ENCODE assay signal across 33 mouse cellular contexts in genomic region chr1:133876936-133877335, GRCm38 (mm10). TPM values are rescaled to one million over a fixed set of nuclear protein-coding genes. Genes with fewer than 3 reads are reported as not detected.
DNase-seq lines count a peak whose midpoint lies in the region; ATAC-seq and TF ChIP-seq lines count a peak whose summit lies in the region.
"Had no signal": no experiment of that assay in that cellular context is flagged by ENCODE, and none has a peak within 500 bp of the region (broad histone marks: within the 10 kb centered on the region; RNA-seq: fewer than 3 reads in every experiment).

No protein-coding gene starts in this region.

- H3K27ac ChIP-seq in heart, embryonic 10.5 days: peak overlapping the region; percentile 7; the same call in 1 of the 2 replicates
- no peak overlapping the region for H3K27ac ChIP-seq in heart, adult 2 months
- H3K27ac ChIP-seq in liver, adult 2 months (replicated peaks; ENCODE audit: insufficient read depth, low read depth, low read length): no peak overlapping the region
- H3K27ac ChIP-seq in liver, embryonic 11.5 days (ENCODE audit: low read depth, low read length): no peak overlapping the region
- no peak overlapping the region for H3K27ac ChIP-seq in forebrain, embryonic 15.5 days (replicated peaks)
- H3K27ac ChIP-seq: embryonic facial prominence, embryonic 15.5 days; forebrain, embryonic 12.5 days; heart, embryonic 13.5 days; liver, embryonic 15.5 days; lung, embryonic 15.5 days; midbrain, embryonic 15.5 days; neural tube, embryonic 15.5 days had no signal

- intact Hi-C loops in heart, adult 2 months (cut with DNase I): no loop called here

- no peaks in the 10 kb centered on the region for H3K79me2 ChIP-seq in heart, adult 2 months (replicated peaks; ENCODE audit: control insufficient read depth, insufficient read depth, low read length)
- no peaks in the 10 kb centered on the region for H3K79me2 ChIP-seq in liver, adult 2 months (ENCODE audit: control insufficient read depth, insufficient read depth, low read length)

- no peaks in the 10 kb centered on the region for H3K36me3 ChIP-seq in heart, embryonic 10.5 days
- H3K36me3 ChIP-seq in heart, adult 2 months (ENCODE audit: control insufficient read depth, insufficient read depth, low read length): no peaks in the 10 kb centered on the region
- no peaks in the 10 kb centered on the region for H3K36me3 ChIP-seq in liver, adult 2 months (ENCODE audit: control insufficient read depth, insufficient read depth, low read length)
- no peaks in the 10 kb centered on the region for H3K36me3 ChIP-seq in liver, embryonic 11.5 days (ENCODE audit: control insufficient read depth, insufficient read depth, low read length)
- no peaks in the 10 kb centered on the region for H3K36me3 ChIP-seq in forebrain, embryonic 15.5 days
- H3K36me3 ChIP-seq: embryonic facial prominence, embryonic 15.5 days; forebrain, embryonic 12.5 days; heart, embryonic 13.5 days; liver, embryonic 15.5 days; lung, embryonic 15.5 days; midbrain, embryonic 10.5 days; midbrain, embryonic 15.5 days; neural tube, embryonic 15.5 days had no signal

- no peaks in the 10 kb centered on the region for H3K27me3 ChIP-seq in heart, embryonic 10.5 days (ENCODE audit: insufficient read depth, poor library complexity, severe bottlenecking)
- no peaks in the 10 kb centered on the region for H3K27me3 ChIP-seq in heart, adult 2 months (ENCODE audit: control insufficient read depth, insufficient read depth, low read length)
- no peaks in the 10 kb centered on the region for H3K27me3 ChIP-seq in liver, adult 2 months (ENCODE audit: control insufficient read depth, insufficient read depth, low read length)
- H3K27me3 ChIP-seq in liver, embryonic 11.5 days (replicated peaks; ENCODE audit: control insufficient read depth, insufficient read depth, low read length): no peaks in the 10 kb centered on the region
- H3K27me3 ChIP-seq in forebrain, embryonic 15.5 days: no peaks in the 10 kb centered on the region
- H3K27me3 ChIP-seq: CH12.LX; embryonic facial prominence, embryonic 15.5 days; forebrain, embryonic 12.5 days; heart, embryonic 13.5 days; liver, embryonic 15.5 days; lung, embryonic 15.5 days; midbrain, embryonic 15.5 days; neural tube, embryonic 15.5 days had no signal

- H3K9me3 ChIP-seq in heart, embryonic 10.5 days: no peaks in the 10 kb centered on the region
- H3K9me3 ChIP-seq in liver, embryonic 11.5 days (ENCODE audit: control insufficient read depth, low read length): no peaks in the 10 kb centered on the region
- H3K9me3 ChIP-seq in forebrain, embryonic 15.5 days: no peaks in the 10 kb centered on the region
- H3K9me3 ChIP-seq: embryonic facial prominence, embryonic 15.5 days; forebrain, embryonic 12.5 days; heart, embryonic 13.5 days; liver, embryonic 15.5 days; lung, embryonic 15.5 days; midbrain, embryonic 10.5 days; midbrain, embryonic 15.5 days; neural tube, embryonic 15.5 days had no signal

- no peak for DNase-seq in heart, embryonic 10.5 days (ENCODE audit: low spot score)
- no peak for DNase-seq in heart, adult 2 months
- peak; percentile 57 for DNase-seq in liver, adult 2 months (ENCODE audit: extremely low read depth, low read depth, low spot score)
- no peak for DNase-seq in liver, embryonic 11.5 days (ENCODE audit: low spot score)
- peak; percentile 62 for DNase-seq in kidney, postnatal 10 days
- no peak for DNase-seq in retina, embryonic 14.5 days (ENCODE audit: low spot score)
- DNase-seq: adrenal gland, adult 2 months; cerebellum, adult 2 months; cerebellum, postnatal 14 days; gastrocnemius, postnatal 36 days; heart, adult 18-20 months; heart, postnatal 10 days; left cerebral cortex, postnatal 4 days; right cerebral cortex, postnatal 25 days; spleen, adult 18-20 months; thymus, adult 18-20 months; thymus, postnatal 36 days had no signal

- TF ChIP-seq EP300 in heart, adult 2 months (IDR thresholded peaks at IDR 0.05; ENCODE audit: insufficient read depth, low read depth, low read length): no peak

- H3K4me2 ChIP-seq in liver, embryonic 11.5 days: no peak overlapping the region
- H3K4me2 ChIP-seq in forebrain, embryonic 15.5 days (replicated peaks): no peak overlapping the region
- H3K4me2 ChIP-seq: embryonic facial prominence, embryonic 15.5 days; forebrain, embryonic 12.5 days; heart, embryonic 13.5 days; liver, embryonic 15.5 days; lung, embryonic 15.5 days; midbrain, embryonic 15.5 days; neural tube, embryonic 15.5 days had no signal

- 87% methylated on average over 7 of the region's 7 CpGs for WGBS in heart, embryonic 10.5 days
- 94% methylated on average over 7 of the region's 7 CpGs for WGBS in heart, adult 2 months
- 37% methylated on average over 7 of the region's 7 CpGs for WGBS in liver, adult 2 months
- WGBS in liver, embryonic 11.5 days: 86% methylated on average over 7 of the region's 7 CpGs
- 95% methylated on average over 7 of the region's 7 CpGs for WGBS in forebrain, embryonic 15.5 days

- ATAC-seq in liver, embryonic 11.5 days (replicated peaks; ENCODE audit: low FRiP score): no peak
- ATAC-seq in inflammation-experienced regulatory T-cells, adult 6 months: no peak
- no peak for ATAC-seq in forebrain, embryonic 15.5 days (replicated peaks)
- ATAC-seq: activated CD4-positive, CD25-positive, alpha-beta regulatory T cell, adult 4 months; hindbrain, embryonic 16.5 days; midbrain, embryonic 15.5 days had no signal

- no peak for TF ChIP-seq POLR2A in heart, adult 2 months (IDR thresholded peaks at IDR 0.05; ENCODE audit: insufficient read depth, low read depth, low read length)
- no peak for TF ChIP-seq POLR2A in liver, adult 2 months (IDR thresholded peaks at IDR 0.05; ENCODE audit: extremely low read depth, insufficient read depth, low read length)

- TF ChIP-seq CTCF in heart, adult 2 months (IDR thresholded peaks at IDR 0.05): no peak
- TF ChIP-seq CTCF in liver, adult 2 months (IDR thresholded peaks at IDR 0.05; ENCODE audit: low read depth, low read length): no peak

- peaks cover 52% of the 10 kb centered on the region for H3K4me1 ChIP-seq in heart, embryonic 10.5 days
- peaks cover 5% of the 10 kb centered on the region for H3K4me1 ChIP-seq in heart, adult 2 months (ENCODE audit: control insufficient read depth, insufficient read depth, low read length)
- H3K4me1 ChIP-seq in liver, adult 2 months (ENCODE audit: control insufficient read depth, insufficient read depth, low read length): 0 out of 2 replicates have a peak, but pooled peaks cover 3% of the 10 kb centered on the region
- no peaks in the 10 kb centered on the region for H3K4me1 ChIP-seq in liver, embryonic 11.5 days (replicated peaks; ENCODE audit: control insufficient read depth, insufficient read depth, low read length)
- peaks cover 5% of the 10 kb centered on the region for H3K4me1 ChIP-seq in forebrain, embryonic 15.5 days
- H3K4me1 ChIP-seq: lung, embryonic 15.5 days had no signal

- no peak overlapping the region for H3K9ac ChIP-seq in heart, adult 2 months (ENCODE audit: low read depth, low read length)
- no peak overlapping the region for H3K9ac ChIP-seq in liver, adult 2 months (ENCODE audit: low read depth, low read length)
- H3K9ac ChIP-seq in liver, embryonic 11.5 days (ENCODE audit: low read depth, low read length): no peak overlapping the region
- H3K9ac ChIP-seq in forebrain, embryonic 15.5 days (replicated peaks): no peak overlapping the region
- H3K9ac ChIP-seq: embryonic facial prominence, embryonic 15.5 days; forebrain, embryonic 12.5 days; heart, embryonic 13.5 days; liver, embryonic 15.5 days; lung, embryonic 15.5 days; midbrain, embryonic 15.5 days; neural tube, embryonic 15.5 days had no signal

- no peak overlapping the region for H3K4me3 ChIP-seq in heart, embryonic 10.5 days
- H3K4me3 ChIP-seq in heart, adult 2 months: no peak overlapping the region
- no peak overlapping the region for H3K4me3 ChIP-seq in liver, adult 2 months (ENCODE audit: insufficient read depth, low read depth, low read length)
- H3K4me3 ChIP-seq in liver, embryonic 11.5 days (ENCODE audit: low read depth, low read length): no peak overlapping the region
- H3K4me3 ChIP-seq in forebrain, embryonic 15.5 days: no peak overlapping the region
- H3K4me3 ChIP-seq: embryonic facial prominence, embryonic 15.5 days; forebrain, embryonic 12.5 days; heart, embryonic 13.5 days; liver, embryonic 15.5 days; lung, embryonic 15.5 days; midbrain, embryonic 10.5 days; midbrain, embryonic 15.5 days; neural tube, embryonic 15.5 days had no signal

RNA-seq across cellular contexts. Expression of gene Optc, which starts 30.9 kb away (rescaled TPM):
- polyA plus RNA-seq in heart, embryonic 10.5 days (2016; fragmentation: Nextera tagmentation; extraction: Ambion mirVana): 0.16 and 0.69 TPM in 2 replicates
- under 1 TPM; 0.34 to 0.36 TPM for total RNA-seq in heart, adult 2 months (2021)
- 1.00 and 2.4 TPM in 2 replicates for polyA plus RNA-seq in heart, adult 2 months (2012; rRNA removed)
- not detected in 2 replicates for total RNA-seq in liver, adult 2 months (2014; rRNA removed)
- polyA plus RNA-seq in liver, adult 2 months (2012; rRNA removed): not detected in 2 replicates
- polyA plus RNA-seq in liver, embryonic 11.5 days (2014; fragmentation: Nextera tagmentation; extraction: Ambion mirVana): 0.40 TPM in 1 of 2 replicates, not detected in the other
- polyA plus RNA-seq in inflammation-experienced regulatory T-cells, adult 6 months (2017; shearing (Covaris generic)): not detected
- 1.6 and 2.2 TPM in 2 replicates for polyA plus RNA-seq in forebrain, embryonic 15.5 days (2015; fragmentation: Nextera tagmentation; extraction: Ambion mirVana)
- total RNA-seq: CH12.LX; gastrocnemius, postnatal 36 days; hematopoietic stem cell, adult 5-6 weeks; megakaryocyte progenitor cell, adult 5-6 weeks had no signal
- polyA plus RNA-seq: activated CD4-positive, CD25-positive, alpha-beta regulatory T cell, adult 4 months had no signal

RNA-seq across cellular contexts. Expression of gene Prelp, which starts 44.3 kb away (rescaled TPM):
- polyA plus RNA-seq in heart, embryonic 10.5 days (2016; fragmentation: Nextera tagmentation; extraction: Ambion mirVana): 0.16 and 0.31 TPM in 2 replicates
- total RNA-seq in heart, adult 2 months (2021): 10 to 100 TPM; 29.0 to 34.4 TPM
- 52.1 and 58.5 TPM in 2 replicates for polyA plus RNA-seq in heart, adult 2 months (2012; rRNA removed)
- total RNA-seq in liver, adult 2 months (2014; rRNA removed): 6.6 and 9.3 TPM in 2 replicates
- 23.8 and 27.2 TPM in 2 replicates for polyA plus RNA-seq in liver, adult 2 months (2012; rRNA removed)
- 0.11 and 0.23 TPM in 2 replicates for polyA plus RNA-seq in liver, embryonic 11.5 days (2014; fragmentation: Nextera tagmentation; extraction: Ambion mirVana)
- not detected for polyA plus RNA-seq in inflammation-experienced regulatory T-cells, adult 6 months (2017; shearing (Covaris generic))
- polyA plus RNA-seq in forebrain, embryonic 15.5 days (2015; fragmentation: Nextera tagmentation; extraction: Ambion mirVana): 3.8 and 4.2 TPM in 2 replicates
- total RNA-seq: CH12.LX; ES-E14; hematopoietic stem cell, adult 5-6 weeks; megakaryocyte progenitor cell, adult 5-6 weeks had no signal
- polyA plus RNA-seq: activated CD4-positive, CD25-positive, alpha-beta regulatory T cell, adult 4 months had no signal

Comparison
In these comparisons a context has a peak if more than half of its experiments do, and no peak if none do; other contexts are left out.
1. DNase-seq: peak in liver, adult 2 months (single experiment) and kidney, postnatal 10 days (single experiment); none in heart, embryonic 10.5 days (single experiment), heart, adult 2 months (0 of 2), liver, embryonic 11.5 days (single experiment) and retina, embryonic 14.5 days (single experiment).